Mouse (Mus musculus): ENCODE data around the gene Relch. TPM values are rescaled to one million over a fixed set of nuclear protein-coding genes. Genes with fewer than 3 reads are reported as not detected.

Gene Relch
- polyA plus RNA-seq, 1 experiment from 2014 or later = 43.0 TPM

GRCm38 (mm10) chr1:105781391-105782146, 117.9 kb downstream of the Relch start:
- H3K9me3 ChIP-seq = no peaks in the 10 kb centered on the region
- no peak overlapping the region for H3K27ac ChIP-seq
- 48% methylated on average over 12 of the region's 12 CpGs for WGBS
- H3K36me3 ChIP-seq = no peaks in the 10 kb centered on the region
- peak overlapping the region; percentile 62 for H3K4me3 ChIP-seq
- H3K27me3 ChIP-seq = peaks cover 41% of the 10 kb centered on the region
- peaks cover 11% of the 10 kb centered on the region for H3K4me1 ChIP-seq (replicated peaks)
- H3K4me2 ChIP-seq = peak overlapping the region; percentile 96
- no peak for ATAC-seq (ENCODE audit: low FRiP score)
- H3K9ac ChIP-seq = no peak overlapping the region

- H3K4me1 ChIP-seq (replicated peaks) = peaks cover 11% of the 10 kb centered on the region
- ATAC-seq (ENCODE audit: low FRiP score) = no peak
- H3K36me3 ChIP-seq = no peaks in the 10 kb centered on the region
- H3K4me3 ChIP-seq = no peak overlapping the region
- H3K27ac ChIP-seq = no peak overlapping the region
- H3K4me2 ChIP-seq = no peak overlapping the region
- WGBS = 79% methylated on average over 5 of the region's 5 CpGs
- H3K9ac ChIP-seq = no peak overlapping the region
- H3K27me3 ChIP-seq = peaks cover 32% of the 10 kb centered on the region
- no peaks in the 10 kb centered on the region for H3K9me3 ChIP-seq
These were observed 120.8 kb downstream of the Relch start for GRCm38 (mm10) chr1:105784257-105785016.

GRCm38 (mm10) chr1:105785146-105785545, 121.5 kb downstream of the Relch start:
- 85% methylated on average over 4 of the region's 4 CpGs for whole genome bisulfite sequencing
- no peak for ATAC-seq (ENCODE audit: low FRiP score)
- Histone ChIP-seq H3K9me3 (no peaks in the 10 kb centered on the region), H3K9ac (no peak overlapping the region), H3K4me3 (no peak overlapping the region), H3K27me3 (peaks cover 25% of the 10 kb centered on the region), H3K27ac (no peak overlapping the region), H3K4me1 (replicated peaks) (peaks cover 9% of the 10 kb centered on the region), H3K4me2 (no peak overlapping the region), H3K36me3 (no peaks in the 10 kb centered on the region)

- WGBS = 78% methylated on average over 6 of the region's 6 CpGs
- no peaks in the 10 kb centered on the region for H3K4me1 ChIP-seq (replicated peaks)
- H3K9me3 ChIP-seq = no peaks in the 10 kb centered on the region
- H3K36me3 ChIP-seq = no peaks in the 10 kb centered on the region
- no peak overlapping the region for H3K27ac ChIP-seq
- H3K4me2 ChIP-seq = no peak overlapping the region
- ATAC-seq (ENCODE audit: low FRiP score) = no peak
- H3K4me3 ChIP-seq = no peak overlapping the region
- H3K9ac ChIP-seq = no peak overlapping the region
- H3K27me3 ChIP-seq = peaks cover 8% of the 10 kb centered on the region
These were observed 123.2 kb downstream of the Relch start for GRCm38 (mm10) chr1:105786731-105787357.

GRCm38 (mm10) chr1:105790103-105790502, 126.4 kb downstream of the Relch start:
- H3K27ac ChIP-seq = no peak overlapping the region
- no peaks in the 10 kb centered on the region for H3K4me1 ChIP-seq (replicated peaks)
- no peaks in the 10 kb centered on the region for H3K27me3 ChIP-seq
- H3K36me3 ChIP-seq = no peaks in the 10 kb centered on the region
- H3K4me3 ChIP-seq = no peak overlapping the region
- no peak overlapping the region for H3K9ac ChIP-seq
- H3K9me3 ChIP-seq = no peaks in the 10 kb centered on the region
- ATAC-seq (ENCODE audit: low FRiP score) = no peak
- WGBS = 94% methylated on average over 3 of the region's 3 CpGs
- H3K4me2 ChIP-seq = no peak overlapping the region

GRCm38 (mm10) chr1:105794670-105795069, 131.0 kb downstream of the Relch start:
- H3K27me3 ChIP-seq = no peaks in the 10 kb centered on the region
- H3K4me3 ChIP-seq = no peak overlapping the region
- no peaks in the 10 kb centered on the region for H3K4me1 ChIP-seq (replicated peaks)
- peaks cover 4% of the 10 kb centered on the region; the same call in 1 of the 2 replicates for H3K9me3 ChIP-seq
- 85% methylated on average over 6 of the region's 6 CpGs for WGBS
- no peak overlapping the region for H3K9ac ChIP-seq
- H3K36me3 ChIP-seq = no peaks in the 10 kb centered on the region
- ATAC-seq (ENCODE audit: low FRiP score) = no peak
- H3K27ac ChIP-seq = no peak overlapping the region
- H3K4me2 ChIP-seq = no peak overlapping the region

- H3K36me3 ChIP-seq = no peaks in the 10 kb centered on the region
- H3K9ac ChIP-seq = no peak overlapping the region
- no peak overlapping the region for H3K27ac ChIP-seq
- no peak for ATAC-seq (ENCODE audit: low FRiP score)
- H3K4me1 ChIP-seq (replicated peaks) = no peaks in the 10 kb centered on the region
- H3K9me3 ChIP-seq = peaks cover 4% of the 10 kb centered on the region; the same call in 1 of the 2 replicates
- 93% methylated on average over 4 of the region's 4 CpGs for WGBS
- H3K4me2 ChIP-seq = no peak overlapping the region
- H3K27me3 ChIP-seq = no peaks in the 10 kb centered on the region
- no peak overlapping the region for H3K4me3 ChIP-seq
These were observed 132.0 kb downstream of the Relch start for GRCm38 (mm10) chr1:105795705-105796104.

GRCm38 (mm10) chr1:105800570-105800969, 136.9 kb downstream of the Relch start:
- no peak for ATAC-seq (ENCODE audit: low FRiP score)
- Histone ChIP-seq H3K9me3 (peaks cover 4% of the 10 kb centered on the region; the same call in 1 of the 2 replicates), H3K27me3 (no peaks in the 10 kb centered on the region), H3K9ac (no peak overlapping the region), H3K4me1 (replicated peaks) (no peaks in the 10 kb centered on the region), H3K4me2 (no peak overlapping the region), H3K4me3 (no peak overlapping the region), H3K27ac (no peak overlapping the region), H3K36me3 (no peaks in the 10 kb centered on the region)
- 89% methylated on average over 6 of the region's 6 CpGs for WGBS

- Histone ChIP-seq H3K4me3 (no peak overlapping the region), H3K27ac (no peak overlapping the region), H3K27me3 (no peaks in the 10 kb centered on the region), H3K9me3 (no peaks in the 10 kb centered on the region), H3K4me1 (replicated peaks) (no peaks in the 10 kb centered on the region), H3K4me2 (no peak overlapping the region), H3K36me3 (no peaks in the 10 kb centered on the region), H3K9ac (no peak overlapping the region)
- no peak for ATAC-seq (ENCODE audit: low FRiP score)
These were observed 137.6 kb downstream of the Relch start for GRCm38 (mm10) chr1:105801252-105801651.

- H3K27me3 ChIP-seq = no peaks in the 10 kb centered on the region
- no peak overlapping the region for H3K9ac ChIP-seq
- H3K4me2 ChIP-seq = no peak overlapping the region
- no peak for ATAC-seq (ENCODE audit: low FRiP score)
- no peak overlapping the region for H3K4me3 ChIP-seq
- H3K4me1 ChIP-seq (replicated peaks) = no peaks in the 10 kb centered on the region
- no peaks in the 10 kb centered on the region for H3K9me3 ChIP-seq
- WGBS = 73% methylated on average over 6 of the region's 6 CpGs
- no peak overlapping the region for H3K27ac ChIP-seq
- H3K36me3 ChIP-seq = no peaks in the 10 kb centered on the region
These were observed 139.3 kb downstream of the Relch start for GRCm38 (mm10) chr1:105802941-105803340.

GRCm38 (mm10) chr1:105804285-105804684, 140.6 kb downstream of the Relch start:
- no peaks in the 10 kb centered on the region for H3K36me3 ChIP-seq
- no peak overlapping the region for H3K27ac ChIP-seq
- no peaks in the 10 kb centered on the region for H3K4me1 ChIP-seq (replicated peaks)
- no peak overlapping the region for H3K4me2 ChIP-seq
- H3K9me3 ChIP-seq = no peaks in the 10 kb centered on the region
- no peak overlapping the region for H3K9ac ChIP-seq
- no peak for ATAC-seq (ENCODE audit: low FRiP score)
- 84% methylated on average over 3 of the region's 3 CpGs for WGBS
- no peaks in the 10 kb centered on the region for H3K27me3 ChIP-seq
- H3K4me3 ChIP-seq = no peak overlapping the region
